Mouse (Mus musculus) limb, embryonic 13.5 days (tissue): Measurements from ENCODE around the gene Efemp2. TPM values are rescaled to one million over a fixed set of nuclear protein-coding genes. Genes with fewer than 3 reads are reported as not detected.
A peak's percentile ranks its signal among the peaks of the same experiment; 100 is the strongest.

Experiments
- ATAC-seq: fragments of 200-750 bp; cut with Nextera tagmentation; 2 replicates; pipeline ENCODE4 v1.8.0; 2017; ENCODE audit warnings: low read depth, moderate number of reproducible peaks, moderate TSS enrichment; ENCODE audit not compliant: low FRiP score
- H3K27ac ChIP-seq: fragments of 300-500 bp; sonication (generic); 2 replicates; pipeline ENCODE4 v1.5.1; 2015; ENCODE audit warnings: inconsistent platforms, mild to moderate bottlenecking, moderate library complexity
- H3K27me3 ChIP-seq: fragments of 300-500 bp; sonication (generic); 2 replicates; pipeline ENCODE4 v1.6.1; 2015; ENCODE audit warnings: mild to moderate bottlenecking, inconsistent platforms
- H3K36me3 ChIP-seq: fragments of 300-500 bp; sonication (generic); 2 replicates; pipeline ENCODE4 v1.6.1; 2015; ENCODE audit warnings: inconsistent platforms, mild to moderate bottlenecking, moderate library complexity
- H3K4me1 ChIP-seq: fragments of 300-500 bp; sonication (generic); 2 replicates; pipeline ENCODE4 v1.6.1; 2015; ENCODE audit warnings: inconsistent platforms
- H3K4me2 ChIP-seq: fragments of 300-500 bp; sonication (generic); replicated peaks from 2 replicates; pipeline ENCODE4 v1.6.1; 2015; ENCODE audit warnings: inconsistent platforms, mild to moderate bottlenecking, moderate library complexity
- H3K4me3 ChIP-seq: fragments of 300-500 bp; sonication (generic); 2 replicates; pipeline ENCODE4 v1.5.1; 2015; ENCODE audit warnings: moderate library complexity, mild to moderate bottlenecking, inconsistent platforms
- H3K9ac ChIP-seq: fragments of 300-500 bp; sonication (generic); 2 replicates; pipeline ENCODE4 v1.6.1; 2015; ENCODE audit warnings: mild to moderate bottlenecking, inconsistent platforms
- H3K9me3 ChIP-seq: fragments of 300-500 bp; sonication (generic); 2 replicates; pipeline ENCODE4 v1.6.1; 2016; ENCODE audit warnings: inconsistent platforms
- WGBS: fragments of 180-500 bp; shearing (Covaris S2); methylation state at CpG from one replicate; pipeline ENCODE4 v1.1.7; 2015; 5-methylcytosine and 5-hydroxymethylcytosine counted together
- polyA plus RNA-seq: library from polyadenylated mRNA; unstranded; fragments of >200 nt; fragmentation: Nextera tagmentation; extraction: Ambion mirVana; gene quantifications from 2 replicates; pipeline ENCODE4 v1.2.1, GENCODE M21; 2015

Efemp2 gene
- polyA plus RNA-seq, 1 experiment from 2014 or later: 209 TPM

DNA sequence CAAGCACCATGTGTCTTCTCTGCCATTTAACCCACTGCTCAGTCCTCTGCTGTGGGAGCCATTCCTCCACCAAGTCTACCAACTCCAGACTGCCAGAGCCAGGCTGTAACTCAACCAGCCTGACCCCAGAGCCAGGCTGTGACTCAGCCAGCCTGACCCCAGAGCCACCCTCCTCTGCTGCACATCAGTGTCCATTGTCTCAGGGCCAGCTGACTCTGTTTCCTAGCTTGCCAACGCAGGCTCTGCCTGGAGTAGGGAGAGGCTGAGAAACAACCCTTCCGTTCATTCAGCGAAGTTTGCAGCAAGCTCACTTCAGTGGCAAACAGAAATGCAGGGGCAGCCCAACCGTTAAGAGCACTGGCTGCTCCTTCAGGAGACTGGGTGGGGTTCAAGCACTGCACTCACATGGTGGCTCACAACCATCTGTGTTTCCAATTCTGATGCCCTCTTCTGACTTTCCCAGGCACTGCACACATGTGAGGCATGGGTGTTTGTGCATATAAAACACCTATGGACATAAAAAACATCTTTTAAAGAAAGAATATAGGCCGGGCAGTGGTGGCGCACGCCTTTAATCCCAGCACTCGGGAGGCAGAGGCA is 43.3 kb downstream of the Efemp2 start:
- H3K4me3 ChIP-seq: no peak overlapping the region
- 82% methylated on average over 8 of the region's 8 CpGs for WGBS
- H3K9me3 ChIP-seq: 0 out of 2 replicates have a peak, but pooled peaks cover 5% of the 10 kb centered on the region
- H3K9ac ChIP-seq: no peak overlapping the region
- no peaks in the 10 kb centered on the region for H3K27me3 ChIP-seq
- no peak for ATAC-seq
- no peaks in the 10 kb centered on the region for H3K4me1 ChIP-seq
- no peak overlapping the region for H3K4me2 ChIP-seq
- no peaks in the 10 kb centered on the region for H3K36me3 ChIP-seq
- H3K27ac ChIP-seq: no peak overlapping the region

DNA sequence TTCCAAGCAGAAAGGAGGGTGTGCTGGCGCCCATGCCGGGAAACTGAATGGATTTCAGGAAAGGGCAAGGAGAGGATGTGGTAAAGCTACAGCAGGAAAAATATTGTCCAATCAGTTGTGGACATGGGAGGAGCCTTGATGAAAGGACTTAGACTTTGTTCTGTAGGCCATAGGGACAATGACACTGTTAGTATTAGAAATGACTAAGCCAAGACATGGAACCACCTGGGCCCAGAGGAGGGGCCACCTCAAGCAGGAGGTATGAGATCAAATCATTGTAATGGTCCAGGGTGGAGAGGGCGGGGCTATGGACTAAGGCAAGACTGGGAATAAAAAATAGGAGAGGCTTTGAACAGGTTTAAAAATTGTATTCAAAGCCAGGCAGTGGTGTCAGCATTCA is 45.0 kb downstream of the Efemp2 start:
- Histone ChIP-seq H3K27ac (no peak overlapping the region), H3K4me1 (no peaks in the 10 kb centered on the region), H3K9ac (no peak overlapping the region), H3K27me3 (no peaks in the 10 kb centered on the region), H3K4me2 (no peak overlapping the region), H3K9me3 (no peaks in the 10 kb centered on the region), H3K36me3 (no peaks in the 10 kb centered on the region), H3K4me3 (no peak overlapping the region)
- no peak for ATAC-seq
- WGBS: 88% methylated on average over 3 of the region's 3 CpGs

DNA sequence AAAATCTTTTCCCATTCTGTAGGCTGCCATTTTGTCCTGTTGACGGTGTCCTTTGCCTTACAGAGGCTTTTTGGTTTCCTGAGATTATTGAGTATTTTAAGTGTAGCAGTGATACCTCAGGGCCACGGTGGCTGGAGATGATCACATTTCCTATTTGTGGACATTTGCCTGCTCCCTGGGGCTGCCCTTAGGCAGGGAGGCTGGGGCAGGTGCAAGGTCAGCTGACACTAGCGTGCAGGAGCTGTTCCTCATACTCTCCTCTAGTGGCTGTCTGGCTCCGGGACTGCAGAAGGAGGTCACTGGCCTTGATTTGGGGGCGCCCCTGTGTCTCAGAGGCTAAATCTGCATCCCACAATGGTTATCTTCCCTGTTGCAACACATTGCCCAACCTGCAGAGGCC is 51.5 kb downstream of the Efemp2 start:
- ATAC-seq: no peak
- WGBS: 73% methylated on average over 5 of the region's 5 CpGs

GRCm38 (mm10) chr19:5529325-5530137 is 55.8 kb downstream of the Efemp2 start:
- Histone ChIP-seq H3K27ac (no peak overlapping the region), H3K4me2 (peak overlapping the region; percentile 54), H3K36me3 (no peaks in the 10 kb centered on the region), H3K9me3 (no peaks in the 10 kb centered on the region), H3K4me3 (no peak overlapping the region), H3K4me1 (peaks cover 15% of the 10 kb centered on the region), H3K9ac (no peak overlapping the region), H3K27me3 (0 out of 2 replicates have a peak, but pooled peaks cover 5% of the 10 kb centered on the region)
- ATAC-seq: peak; percentile 93
- 16% methylated on average over 20 of the region's 20 CpGs for WGBS

More for the DNA sequence above, 51.5 kb downstream of the Efemp2 start:
- Histone ChIP-seq H3K4me2 (no peak overlapping the region), H3K9me3 (no peaks in the 10 kb centered on the region), H3K4me1 (peaks cover 14% of the 10 kb centered on the region), H3K27ac (no peak overlapping the region), H3K9ac (no peak overlapping the region), H3K36me3 (no peaks in the 10 kb centered on the region), H3K27me3 (0 out of 2 replicates have a peak, but pooled peaks cover 2% of the 10 kb centered on the region), H3K4me3 (no peak overlapping the region)

DNA sequence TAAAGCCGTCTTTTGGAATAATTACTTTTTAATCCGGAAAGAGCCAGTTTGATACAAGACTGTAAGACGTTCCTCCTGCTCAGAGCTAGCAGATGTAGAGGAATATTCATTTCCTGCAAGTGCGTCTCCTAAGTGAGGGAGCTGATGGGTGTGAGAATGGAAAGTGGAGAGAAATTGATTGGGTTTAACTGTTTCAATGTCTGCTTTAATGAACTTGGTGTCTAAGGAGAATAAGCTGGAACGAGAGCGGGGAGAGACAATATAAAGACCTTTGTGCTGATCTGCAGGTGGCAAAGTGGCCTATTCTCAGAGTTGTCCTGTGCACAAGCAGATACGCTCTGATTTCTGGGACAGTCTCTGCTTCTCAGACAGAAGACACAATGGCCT is 56.4 kb downstream of the Efemp2 start:
- no peak overlapping the region for H3K9ac ChIP-seq
- H3K9me3 ChIP-seq: no peaks in the 10 kb centered on the region
- 61% methylated on average over 7 of the region's 7 CpGs for WGBS
- peak overlapping the region; percentile 54; the same call in 1 of the 2 replicates for H3K4me2 ChIP-seq
- peaks cover 15% of the 10 kb centered on the region for H3K4me1 ChIP-seq
- ATAC-seq: no peak
- H3K27ac ChIP-seq: no peak overlapping the region
- H3K27me3 ChIP-seq: 0 out of 2 replicates have a peak, but pooled peaks cover 5% of the 10 kb centered on the region
- no peaks in the 10 kb centered on the region for H3K36me3 ChIP-seq
- no peak overlapping the region for H3K4me3 ChIP-seq

Other genes with a start within 250 kb of the Efemp2 start
- gene Pacs1, start 200.8 kb upstream of the Efemp2 start, polyA plus RNA-seq: 26.7 and 28.9 TPM in 2 replicates
- 393 and 399 TPM in 2 replicates for gene Sf3b2, start 178.5 kb upstream of the Efemp2 start, polyA plus RNA-seq
- 9.3 and 9.7 TPM in 2 replicates for gene Gal3st3, start 175.6 kb upstream of the Efemp2 start, polyA plus RNA-seq
- not detected in 2 replicates for gene Catsper1, start 138.2 kb upstream of the Efemp2 start, polyA plus RNA-seq
- 1.2 and 1.9 TPM in 2 replicates for gene Cst6, start 124.4 kb upstream of the Efemp2 start, polyA plus RNA-seq
- gene Eif1ad, start 107.2 kb upstream of the Efemp2 start, polyA plus RNA-seq: 54.9 and 62.3 TPM in 2 replicates
- gene Banf1, start 106.8 kb upstream of the Efemp2 start, polyA plus RNA-seq: 442 and 445 TPM in 2 replicates
- gene Sart1, start 85.3 kb upstream of the Efemp2 start, polyA plus RNA-seq: 81.8 and 84.8 TPM in 2 replicates
- gene Tsga10ip, start 71.4 kb upstream of the Efemp2 start, polyA plus RNA-seq: 0.15 and 0.31 TPM in 2 replicates
- gene Drap1, start 49.0 kb upstream of the Efemp2 start, polyA plus RNA-seq: 301 and 336 TPM in 2 replicates
- gene AI837181, start 48.8 kb upstream of the Efemp2 start, polyA plus RNA-seq: 74.6 and 77.9 TPM in 2 replicates
- gene Fosl1, start 26.4 kb upstream of the Efemp2 start, polyA plus RNA-seq: not detected in 2 replicates
- gene Ccdc85b, start 16.1 kb upstream of the Efemp2 start, polyA plus RNA-seq: 6.2 and 7.0 TPM in 2 replicates
- 129 and 131 TPM in 2 replicates for gene Fibp, start 13.3 kb upstream of the Efemp2 start, polyA plus RNA-seq
- gene Ctsw, start 5.4 kb upstream of the Efemp2 start, polyA plus RNA-seq: 1.7 and 2.3 TPM in 2 replicates
- gene Mus81, start 14.4 kb downstream of the Efemp2 start, polyA plus RNA-seq: 40.5 and 42.8 TPM in 2 replicates
- gene Cfl1, start 16.5 kb downstream of the Efemp2 start, polyA plus RNA-seq: 2,537 and 2,628 TPM in 2 replicates
- gene 1700020D05Rik, start 29.8 kb downstream of the Efemp2 start, polyA plus RNA-seq: not detected in 2 replicates
- 12.1 and 13.4 TPM in 2 replicates for gene Snx32, start 36.6 kb downstream of the Efemp2 start, polyA plus RNA-seq
- gene Ovol1, start 86.7 kb downstream of the Efemp2 start, polyA plus RNA-seq: 1.7 and 3.0 TPM in 2 replicates
- 2.3 and 2.7 TPM in 2 replicates for gene Ap5b1, start 94.1 kb downstream of the Efemp2 start, polyA plus RNA-seq
- 143 and 144 TPM in 2 replicates for gene Rnaseh2c, start 127.9 kb downstream of the Efemp2 start, polyA plus RNA-seq
- gene Kat5, start 136.3 kb downstream of the Efemp2 start, polyA plus RNA-seq: 61.5 and 62.7 TPM in 2 replicates
- gene Rela, start 163.5 kb downstream of the Efemp2 start, polyA plus RNA-seq: 47.6 and 48.5 TPM in 2 replicates
- 25.2 and 27.8 TPM in 2 replicates for gene Sipa1, start 189.8 kb downstream of the Efemp2 start, polyA plus RNA-seq
- 18.2 and 18.5 TPM in 2 replicates for gene Map3k11, start 214.8 kb downstream of the Efemp2 start, polyA plus RNA-seq
- gene Pcnx3, start 215.0 kb downstream of the Efemp2 start, polyA plus RNA-seq: 25.4 and 28.7 TPM in 2 replicates
- 0.51 and 0.75 TPM in 2 replicates for gene Kcnk7, start 230.4 kb downstream of the Efemp2 start, polyA plus RNA-seq